Mouse (Mus musculus) kidney, postnatal 0 days (tissue): ENCODE measurements around the gene Htr1f. TPM values are rescaled to one million over a fixed set of nuclear protein-coding genes. Genes with fewer than 3 reads are reported as not detected.

ENCODE experiments used
- ATAC-seq: fragments of 200-750 bp; cut with Nextera tagmentation; replicated peaks from 2 replicates; pipeline ENCODE4 v1.8.0; 2017; ENCODE audit warnings: low read depth, moderate number of reproducible peaks, moderate TSS enrichment, moderate library complexity; ENCODE audit not compliant: low FRiP score
- DNase-seq: peaks from one replicate; pipeline ENCODE4 v3.0.0-alpha.2; 2016; ENCODE audit warnings: low spot score
- H3K27ac ChIP-seq: fragments of 300-500 bp; sonication (generic); 2 replicates; pipeline ENCODE4 v1.5.1; 2014; ENCODE audit warnings: mild to moderate bottlenecking
- H3K27me3 ChIP-seq: fragments of 300-500 bp; sonication (generic); 2 replicates; pipeline ENCODE4 v1.6.1; 2014; ENCODE audit warnings: low read length, mixed read lengths; ENCODE audit not compliant: insufficient read depth
- H3K36me3 ChIP-seq: fragments of 300-500 bp; sonication (generic); 2 replicates; pipeline ENCODE4 v1.6.1; 2014; ENCODE audit warnings: low read length, mixed read lengths; ENCODE audit not compliant: insufficient read depth
- H3K4me1 ChIP-seq: fragments of 300-500 bp; sonication (generic); replicated peaks from 2 replicates; pipeline ENCODE4 v1.6.1; 2014; ENCODE audit warnings: antibody characterized with exemption, low read length, mixed read lengths; ENCODE audit not compliant: insufficient read depth
- H3K4me2 ChIP-seq: fragments of 300-500 bp; sonication (generic); 2 replicates; pipeline ENCODE4 v1.6.1; 2014; ENCODE audit warnings: mild to moderate bottlenecking, low read length, moderate library complexity, mixed read lengths
- H3K4me3 ChIP-seq: fragments of 300-500 bp; sonication (generic); replicated peaks from 2 replicates; pipeline ENCODE4 v1.5.1; 2014; ENCODE audit warnings: low read depth, low read length
- H3K9ac ChIP-seq: fragments of 300-500 bp; sonication (generic); 2 replicates; pipeline ENCODE4 v1.6.1; 2014; ENCODE audit warnings: low read depth, low read length
- H3K9me3 ChIP-seq: fragments of 300-500 bp; sonication (generic); replicated peaks from 2 replicates; pipeline ENCODE4 v1.6.1; 2016; ENCODE audit warnings: low read length, inconsistent platforms, mixed read lengths
- CTCF ChIP-seq: IDR thresholded peaks from 2 replicates; pipeline ENCODE4 v1.5.1; 2016; ENCODE audit warnings: antibody characterized with exemption, low read depth, mild to moderate bottlenecking, moderate library complexity
- WGBS: fragments of 180-500 bp; shearing (Covaris S2); extraction: QIAGEN DNeasy Blood & Tissue Kit; methylation state at CpG from one replicate; pipeline ENCODE4 v1.1.7; 2014; 5-methylcytosine and 5-hydroxymethylcytosine counted together
- microRNA-seq: library from miRNA; unstranded; fragments of <30 nt; microRNA quantifications from one replicate; pipeline ENCODE4, GENCODE M21; 2016
- polyA plus RNA-seq: library from polyadenylated mRNA; unstranded; fragments of >200 nt; fragmentation: Nextera tagmentation; extraction: Ambion mirVana; gene quantifications from 2 replicates; pipeline ENCODE4 v1.2.1, GENCODE M21; 2015

Gene Htr1f
- polyA plus RNA-seq, 1 experiment from 2014 or later: 0.07 TPM

GRCm38 (mm10) chr16:64878611-64879132, 227.0 kb downstream of the Htr1f start:
- Histone ChIP-seq H3K9ac (no peak overlapping the region), H3K4me2 (no peak overlapping the region), H3K27ac (no peak overlapping the region), H3K4me3 (no peak overlapping the region), H3K36me3 (no peaks in the 10 kb centered on the region), H3K4me1 (no peaks in the 10 kb centered on the region), H3K9me3 (no peaks in the 10 kb centered on the region), H3K27me3 (no peaks in the 10 kb centered on the region)
- DNase-seq (no peak), ATAC-seq (no peak; the same call in 1 of the 2 replicates)
- TF ChIP-seq CTCF: peak; percentile 46
- 77% methylated on average over 3 of the region's 3 CpGs for WGBS

DNA sequence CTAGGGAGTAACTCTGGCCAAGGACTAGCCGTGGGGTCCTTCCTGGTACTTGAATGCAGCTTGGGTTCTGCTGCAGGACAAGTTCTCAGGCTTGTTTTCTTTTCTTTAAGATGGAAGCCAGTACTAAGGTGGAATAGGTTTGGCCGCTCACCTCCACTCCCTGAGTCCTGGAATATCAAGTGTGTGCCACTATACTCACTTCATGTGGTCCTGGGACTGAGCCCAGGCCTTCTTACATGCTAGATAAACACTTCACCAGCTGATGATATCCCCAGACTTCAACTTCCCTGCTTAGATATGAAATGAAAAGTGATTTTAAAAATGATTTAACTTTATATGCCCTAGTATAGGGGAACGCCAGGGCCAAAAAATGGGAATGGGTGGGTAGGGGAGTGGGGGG, 228.3 kb downstream of the Htr1f start:
- Histone ChIP-seq H3K27ac (no peak overlapping the region), H3K4me3 (no peak overlapping the region), H3K27me3 (no peaks in the 10 kb centered on the region), H3K9ac (no peak overlapping the region), H3K9me3 (no peaks in the 10 kb centered on the region), H3K4me1 (no peaks in the 10 kb centered on the region), H3K4me2 (no peak overlapping the region), H3K36me3 (no peaks in the 10 kb centered on the region)
- 83% methylated on average over 3 of the region's 3 CpGs for WGBS
- ATAC-seq (no peak), DNase-seq (no peak)
- TF ChIP-seq CTCF: no peak

DNA sequence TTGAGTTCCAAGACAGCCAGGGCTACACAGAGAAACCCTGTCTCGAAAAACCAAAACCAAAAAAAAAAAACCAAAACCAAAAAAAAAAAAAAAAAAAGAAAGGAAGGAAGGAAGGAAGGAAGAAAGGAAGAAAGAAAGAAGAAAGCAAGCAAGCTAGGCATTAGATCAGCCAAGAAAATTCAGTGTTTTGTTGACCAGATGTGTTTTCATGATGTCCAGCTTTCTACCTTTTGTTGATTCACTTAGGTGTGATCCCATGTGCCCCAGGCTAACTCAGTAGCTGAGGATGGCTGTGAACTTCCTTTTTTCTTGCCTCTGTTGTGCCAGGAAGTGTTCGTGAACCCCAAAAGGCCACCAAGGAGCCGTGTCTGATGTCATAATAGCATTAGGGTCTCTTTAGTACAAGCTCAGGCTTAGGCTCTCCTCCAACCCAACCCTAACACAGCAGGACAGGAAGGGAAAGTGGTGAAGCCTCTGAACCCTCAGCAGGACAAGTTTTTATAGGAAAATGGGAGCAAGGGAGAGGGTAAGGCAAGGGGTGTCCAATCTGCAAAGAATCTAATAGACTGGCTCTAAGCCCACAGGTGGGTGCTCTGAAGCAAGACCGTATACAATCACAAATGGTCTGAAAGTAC, 228.9 kb downstream of the Htr1f start:
- Histone ChIP-seq H3K27me3 (no peaks in the 10 kb centered on the region), H3K4me2 (no peak overlapping the region), H3K27ac (no peak overlapping the region), H3K9ac (no peak overlapping the region), H3K4me1 (0 out of 2 replicates have a peak, but pooled peaks cover 3% of the 10 kb centered on the region), H3K36me3 (no peaks in the 10 kb centered on the region), H3K9me3 (no peaks in the 10 kb centered on the region), H3K4me3 (no peak overlapping the region)
- 70% methylated on average over 4 of the region's 4 CpGs for WGBS
- no peak for TF ChIP-seq CTCF
- no peak for ATAC-seq
- DNase-seq: no peak

- H3K4me3 ChIP-seq: no peak overlapping the region
- H3K9ac ChIP-seq: no peak overlapping the region
- H3K4me1 ChIP-seq: 0 out of 2 replicates have a peak, but pooled peaks cover 3% of the 10 kb centered on the region
- H3K4me2 ChIP-seq: no peak overlapping the region
- H3K27me3 ChIP-seq: no peaks in the 10 kb centered on the region
- H3K27ac ChIP-seq: no peak overlapping the region
- DNase-seq: no peak
- WGBS: 85% methylated on average over 1 of the region's 1 CpGs
- no peaks in the 10 kb centered on the region for H3K36me3 ChIP-seq
- no peak for TF ChIP-seq CTCF
- ATAC-seq: no peak
- H3K9me3 ChIP-seq: no peaks in the 10 kb centered on the region
Observed at GRCm38 (mm10) chr16:64875822-64876221, 229.8 kb downstream of the Htr1f start.

- no peak for DNase-seq
- H3K27me3 ChIP-seq: no peaks in the 10 kb centered on the region
- no peak for TF ChIP-seq CTCF
- no peak overlapping the region for H3K4me2 ChIP-seq
- no peaks in the 10 kb centered on the region for H3K9me3 ChIP-seq
- no peak overlapping the region for H3K9ac ChIP-seq
- H3K4me3 ChIP-seq: no peak overlapping the region
- 95% methylated on average over 10 of the region's 10 CpGs for WGBS
- H3K36me3 ChIP-seq: no peaks in the 10 kb centered on the region
- no peak for ATAC-seq
- no peak overlapping the region for H3K27ac ChIP-seq
- H3K4me1 ChIP-seq: 0 out of 2 replicates have a peak, but pooled peaks cover 3% of the 10 kb centered on the region
Observed at GRCm38 (mm10) chr16:64875384-64875783, 230.3 kb downstream of the Htr1f start.

Small RNA genes lying within 50 kb of the gene (microRNA-seq; reads per million reads assigned to microRNA genes)
- gene Gm23374: not detected
